10 mouse cellular contexts compared by ENCODE assay signal in genomic region chr6:49247246-49247645, GRCm38 (mm10). TPM values are rescaled to one million over a fixed set of nuclear protein-coding genes. Genes with fewer than 3 reads are reported as not detected.
DNase-seq lines count a peak whose midpoint lies in the region; ATAC-seq and TF ChIP-seq lines count a peak whose summit lies in the region.
"Had no signal": no experiment of that assay in that cellular context is flagged by ENCODE, and none has a peak within 500 bp of the region (broad histone marks: within the 10 kb centered on the region; RNA-seq: fewer than 3 reads in every experiment).

No protein-coding gene starts in this region.

- H3K9me3 ChIP-seq in midbrain, postnatal 0 days (ENCODE audit: low read length): no peaks in the 10 kb centered on the region

- no peak overlapping the region for H3K9ac ChIP-seq in liver, adult 2 months (ENCODE audit: low read depth, low read length)
- no peak overlapping the region for H3K9ac ChIP-seq in midbrain, postnatal 0 days (replicated peaks; ENCODE audit: low read length, poor library complexity, severe bottlenecking)

- TF ChIP-seq POLR2A in liver, adult 2 months (IDR thresholded peaks at IDR 0.05; ENCODE audit: extremely low read depth, insufficient read depth, low read length): no peak

- peaks cover 58% of the 10 kb centered on the region for H3K36me3 ChIP-seq in liver, adult 2 months (ENCODE audit: control insufficient read depth, insufficient read depth, low read length)
- peaks cover 35% of the 10 kb centered on the region for H3K36me3 ChIP-seq in midbrain, postnatal 0 days (ENCODE audit: insufficient read depth, low read length)

- no peak overlapping the region for H3K27ac ChIP-seq in liver, adult 2 months (replicated peaks; ENCODE audit: insufficient read depth, low read depth, low read length)
- H3K27ac ChIP-seq in midbrain, postnatal 0 days (ENCODE audit: low read depth, low read length): no peak overlapping the region

- TF ChIP-seq CTCF in liver, adult 2 months (IDR thresholded peaks at IDR 0.05; ENCODE audit: low read depth, low read length): peak; percentile 26; the same call in 1 of the 2 replicates
- TF ChIP-seq CTCF in midbrain, postnatal 0 days (IDR thresholded peaks at IDR 0.05): peak; percentile 76

- WGBS in liver, adult 2 months: 46% methylated on average over 2 of the region's 2 CpGs
- 51% methylated on average over 2 of the region's 2 CpGs for WGBS in midbrain, postnatal 0 days

- H3K79me2 ChIP-seq in liver, adult 2 months (ENCODE audit: control insufficient read depth, insufficient read depth, low read length): no peaks in the 10 kb centered on the region; the same call in 1 of the 2 replicates

- H3K4me2 ChIP-seq in midbrain, postnatal 0 days (ENCODE audit: low read depth, low read length, poor library complexity, severe bottlenecking): no peak overlapping the region

- peak; percentile 50; the same call in 1 of the 2 replicates for ATAC-seq in common myeloid progenitor, adult 5-6 weeks (replicated peaks; ENCODE audit: low read depth, poor library complexity, severe bottlenecking)
- no peak for ATAC-seq in midbrain, postnatal 0 days (ENCODE audit: low FRiP score)
- ATAC-seq in monocyte, adult 5-6 weeks (replicated peaks; ENCODE audit: insufficient number of reproducible peaks, low FRiP score, low TSS enrichment, poor library complexity, severe bottlenecking): no peak

- H3K27me3 ChIP-seq in liver, adult 2 months (ENCODE audit: control insufficient read depth, insufficient read depth, low read length): no peaks in the 10 kb centered on the region
- H3K27me3 ChIP-seq in midbrain, postnatal 0 days (ENCODE audit: insufficient read depth, low read length): no peaks in the 10 kb centered on the region

- DNase-seq in cerebellum, adult 9-10 months: peak; percentile 49
- DNase-seq in cerebellum, postnatal 4 days (ENCODE audit: low spot score in 2 of 2): no peak
- DNase-seq in liver, adult 2 months (ENCODE audit: extremely low read depth, low read depth, low spot score): peak; percentile 40
- no peak for DNase-seq in liver
- peak; percentile 80 for DNase-seq in midbrain, postnatal 0 days (ENCODE audit: low spot score)
- DNase-seq in frontal cortex, postnatal 10 days (ENCODE audit: low spot score in 2 of 2): no peak
- DNase-seq: B cell, adult 2 months had no signal

- H3K4me1 ChIP-seq in liver, adult 2 months (ENCODE audit: control insufficient read depth, insufficient read depth, low read length): no peaks in the 10 kb centered on the region; the same call in 1 of the 2 replicates
- H3K4me1 ChIP-seq in midbrain, postnatal 0 days (ENCODE audit: insufficient read depth, low read length): no peaks in the 10 kb centered on the region

- no peak overlapping the region for H3K4me3 ChIP-seq in liver, adult 2 months (ENCODE audit: insufficient read depth, low read depth, low read length)
- no peak overlapping the region for H3K4me3 ChIP-seq in midbrain, postnatal 0 days (ENCODE audit: low read depth, low read length)

RNA-seq across cellular contexts. Expression of gene Tra2a, which starts 16.6 kb away (rescaled TPM):
- 19.3 and 20.5 TPM in 2 replicates for total RNA-seq in liver, adult 2 months (2014; rRNA removed)
- 7.8 and 9.8 TPM in 2 replicates for polyA plus RNA-seq in liver, adult 2 months (2012; rRNA removed)
- total RNA-seq in common myeloid progenitor, adult 5-6 weeks (2017): 160 and 162 TPM in 2 replicates
- 66.9 and 70.7 TPM in 2 replicates for total RNA-seq in midbrain, postnatal 0 days (2014; rRNA removed)
- polyA plus RNA-seq in midbrain, postnatal 0 days (2015; fragmentation: Nextera tagmentation; extraction: Ambion mirVana): 35.3 and 41.8 TPM in 2 replicates
- total RNA-seq in monocyte, adult 5-6 weeks (2017): 185 to 235 TPM (median 209 TPM) in 3 replicates

RNA-seq across cellular contexts. Expression of gene Igf2bp3, which starts 32.5 kb away (rescaled TPM):
- total RNA-seq in liver, adult 2 months (2014; rRNA removed): 0.27 and 0.46 TPM in 2 replicates
- polyA plus RNA-seq in liver, adult 2 months (2012; rRNA removed): 0.05 and 0.21 TPM in 2 replicates
- 0.18 and 0.19 TPM in 2 replicates for total RNA-seq in common myeloid progenitor, adult 5-6 weeks (2017)
- 5.4 and 7.4 TPM in 2 replicates for total RNA-seq in midbrain, postnatal 0 days (2014; rRNA removed)
- 8.8 and 10.6 TPM in 2 replicates for polyA plus RNA-seq in midbrain, postnatal 0 days (2015; fragmentation: Nextera tagmentation; extraction: Ambion mirVana)
- total RNA-seq in monocyte, adult 5-6 weeks (2017): 0.19 to 0.29 TPM in 2 of 3 replicates, not detected in the other
- total RNA-seq: heart, adult 18-20 months had no signal

Comparison
In these comparisons a context has a peak if more than half of its experiments do, and no peak if none do; other contexts are left out.
1. DNase-seq: peak in cerebellum, adult 9-10 months (single experiment), liver, adult 2 months (single experiment) and midbrain, postnatal 0 days (single experiment); none in cerebellum, postnatal 4 days (0 of 2), liver (single experiment) and frontal cortex, postnatal 10 days (0 of 2).